Mouse (Mus musculus): ENCODE measurements around the gene Nle1. TPM values are rescaled to one million over a fixed set of nuclear protein-coding genes. Genes with fewer than 3 reads are reported as not detected.

Nle1 gene
- 17.3 TPM for polyA plus RNA-seq (2015; fragmentation: Illumina TruSeq; extraction: RNeasy Lipid Tissue Mini Kit (QIAGEN cat#74804); ENCODE audit: insufficient read depth, low read depth, low replicate concordance)

DNA sequence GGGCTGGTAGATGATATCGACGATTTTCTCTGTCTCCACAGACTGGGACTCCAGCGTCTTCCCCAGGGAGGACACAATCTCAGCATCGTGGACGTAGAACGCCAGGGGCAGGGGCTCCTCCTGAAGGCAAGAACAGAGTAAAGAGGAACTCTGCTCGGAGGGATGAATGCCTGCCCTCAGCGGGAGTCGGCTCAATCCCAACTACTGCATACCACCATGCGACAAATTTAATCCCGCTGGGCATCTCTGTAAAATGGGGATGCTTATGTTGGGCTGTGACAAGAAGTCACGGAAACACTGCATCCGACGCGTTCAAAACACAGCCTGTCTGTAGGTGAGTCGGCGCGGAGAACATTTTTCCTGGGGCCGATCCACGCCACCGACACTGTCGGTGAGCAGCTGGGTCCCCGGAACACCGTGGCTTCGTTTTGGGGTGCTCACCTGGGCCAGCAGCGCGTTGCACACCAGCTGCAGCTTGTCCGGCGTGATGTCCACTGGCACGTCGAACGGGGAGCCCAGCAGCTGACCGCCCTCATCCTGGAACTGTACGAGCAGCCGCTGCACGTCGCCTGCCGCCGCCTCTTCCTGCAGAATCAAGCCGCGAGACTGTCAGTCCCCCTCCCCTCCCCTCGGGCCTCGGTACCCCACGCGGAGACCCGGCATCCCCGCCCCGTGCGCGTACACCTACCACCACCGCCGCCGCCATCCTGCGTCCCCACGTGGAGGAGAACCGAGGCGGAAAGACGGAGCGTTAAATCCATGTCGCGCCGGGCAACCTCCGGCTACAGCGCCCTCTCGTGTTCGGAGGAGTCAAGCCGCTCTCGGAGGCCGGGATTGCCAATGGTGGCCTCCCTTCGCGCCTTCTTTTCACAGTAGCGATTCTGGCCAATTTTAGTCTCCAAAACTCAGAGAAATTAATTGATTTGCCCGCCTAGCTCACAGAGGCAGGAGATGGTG is at the start of gene Nle1:
Nle1 (minus strand) TSS at position 761 of the 957 bp plus-strand sequence.

DNA sequence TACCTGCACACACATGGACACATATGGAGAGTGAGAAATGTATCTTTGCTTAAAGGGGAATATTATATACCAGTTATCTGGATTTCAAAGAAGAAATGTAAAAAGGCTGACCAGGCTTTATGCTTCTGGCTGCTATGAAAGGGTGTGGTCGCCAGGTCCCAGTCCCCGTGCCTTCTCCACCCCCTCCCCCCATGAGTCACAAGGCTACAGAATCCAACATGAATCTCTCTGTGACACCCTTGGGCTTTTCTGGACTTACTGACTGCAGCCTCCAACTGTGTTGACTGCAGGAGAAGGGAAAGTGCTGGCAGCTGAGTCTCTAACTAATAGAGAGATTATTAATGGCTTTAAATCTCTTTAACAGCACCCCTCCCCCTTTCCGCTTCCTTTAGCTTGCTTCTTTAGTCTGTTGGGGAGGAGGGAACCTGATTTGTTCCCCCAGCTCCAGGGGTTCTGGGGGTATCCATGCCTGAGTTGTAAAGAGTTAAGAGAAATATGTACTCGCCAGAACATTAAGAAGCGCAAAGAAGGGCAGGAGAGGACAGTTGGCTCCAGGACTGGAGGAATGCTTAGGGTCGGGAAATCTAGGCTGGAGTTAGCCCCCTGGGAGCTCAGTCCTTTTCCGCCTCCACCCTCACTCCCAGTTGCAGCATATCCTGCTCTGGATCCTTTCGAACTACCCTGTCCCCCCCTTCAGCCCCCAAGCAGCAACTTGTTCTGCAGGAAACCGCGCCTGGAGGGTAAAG is 42.7 kb upstream of the Nle1 start, which contains the start of gene Slfn5:
Slfn5 (plus strand) TSS at position 614 of the 746 bp plus-strand sequence.

DNA sequence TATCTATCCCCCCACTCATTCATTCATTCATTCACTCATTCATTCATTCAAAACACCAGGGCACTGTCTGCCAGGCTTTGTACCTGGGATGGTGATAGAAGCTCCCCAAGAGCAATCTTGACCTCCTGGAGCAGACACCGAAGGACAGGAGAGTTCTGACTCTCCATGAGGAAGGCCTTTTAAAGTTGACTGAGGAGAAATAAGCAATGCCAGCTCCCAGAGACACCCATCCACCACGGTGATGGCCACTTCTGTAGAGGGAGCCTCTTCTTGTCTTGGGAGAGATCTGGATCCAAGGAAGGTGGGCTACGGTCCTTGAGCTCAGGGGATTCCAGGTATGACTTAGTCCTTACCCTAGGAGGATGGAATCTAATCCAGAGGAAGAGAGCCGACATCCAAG is 2.0 kb upstream of the Nle1 start, which contains the start of gene Unc45b:
Unc45b (plus strand) TSS at position 301 of the 400 bp plus-strand sequence.

DNA sequence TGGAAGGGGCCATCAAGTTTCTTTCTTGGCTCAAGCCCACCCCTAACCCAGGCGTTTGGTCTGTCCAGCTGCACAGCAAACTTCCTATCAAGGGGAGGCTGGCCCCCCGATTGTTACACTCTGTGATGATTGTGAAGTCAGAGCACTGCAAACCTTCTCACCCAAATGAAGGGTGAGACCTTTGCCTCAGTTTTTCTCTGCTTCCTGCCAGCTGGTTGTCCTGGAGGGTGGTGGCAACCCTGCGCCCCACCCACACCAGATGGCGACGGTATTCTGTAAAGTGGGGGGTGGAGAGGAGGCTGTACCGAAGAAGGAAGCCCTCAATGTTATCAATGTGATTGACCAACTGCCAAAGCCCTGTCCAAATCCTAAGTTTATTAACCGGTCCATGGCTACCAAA is 16.3 kb downstream of the Nle1 start, which contains the start of gene Fndc8:
Fndc8 (plus strand) TSS at position 189 of the 400 bp plus-strand sequence.

DNA sequence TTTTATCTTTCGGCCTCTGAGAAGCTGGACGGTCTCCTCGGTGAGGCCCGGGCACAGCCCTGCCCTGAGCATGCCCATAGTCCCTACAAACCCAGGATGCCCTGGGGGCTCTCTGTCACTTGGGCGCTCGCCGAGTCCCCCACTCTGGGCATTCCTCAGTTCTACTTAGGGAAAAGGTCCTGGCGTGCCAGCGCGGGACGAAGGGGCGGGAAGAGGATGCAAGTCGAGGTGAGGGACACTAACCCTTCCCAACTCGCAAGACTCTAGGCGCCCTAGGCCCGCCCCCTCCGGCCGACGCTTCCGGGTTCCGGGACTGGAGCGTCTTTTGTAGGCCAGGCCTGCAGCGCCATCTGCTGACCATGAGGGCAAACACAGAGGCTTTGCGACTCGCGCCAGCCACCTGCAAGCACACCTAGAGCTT is 17.9 kb downstream of the Nle1 start, which contains the start of gene Rad51d:
Rad51d (minus strand) TSS at position 273 of the 421 bp plus-strand sequence.

DNA sequence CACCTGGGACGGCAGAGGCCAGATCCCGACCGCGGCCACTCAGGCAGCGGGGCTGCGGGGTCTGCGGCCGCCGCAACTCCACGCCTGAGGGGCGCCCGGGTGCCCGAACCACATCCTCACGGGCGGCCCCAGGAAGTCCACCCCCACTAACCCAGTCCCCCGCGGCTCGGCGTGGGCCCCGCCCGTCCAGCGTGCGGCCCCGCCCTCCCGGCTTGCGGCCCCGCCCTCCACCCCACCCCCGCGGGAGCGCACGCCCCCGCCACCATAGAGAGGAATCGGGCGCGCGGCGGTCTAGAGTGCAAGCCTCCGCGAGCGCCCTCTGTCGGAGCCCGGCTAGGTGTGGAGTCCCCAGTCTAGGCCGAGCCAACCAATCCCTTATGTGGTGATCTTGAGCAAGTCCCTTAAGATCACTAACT is 37.2 kb downstream of the Nle1 start, which contains the start of gene Rffl:
Rffl (minus strand) TSS at position 180 of the 416 bp plus-strand sequence.

Other genes with a start within 250 kb of the Nle1 start
- gene Cct6b, start 144.1 kb downstream of the Nle1 start, polyA plus RNA-seq (2015; fragmentation: Illumina TruSeq; extraction: RNeasy Lipid Tissue Mini Kit (QIAGEN cat#74804); ENCODE audit: insufficient read depth, low read depth, low replicate concordance) = not detected
- gene Zfp830, start 144.1 kb downstream of the Nle1 start, polyA plus RNA-seq (2015; fragmentation: Illumina TruSeq; extraction: RNeasy Lipid Tissue Mini Kit (QIAGEN cat#74804); ENCODE audit: insufficient read depth, low read depth, low replicate concordance) = 4.4 TPM
- 6.9 TPM for gene Lig3, start 127.3 kb downstream of the Nle1 start, polyA plus RNA-seq (2015; fragmentation: Illumina TruSeq; extraction: RNeasy Lipid Tissue Mini Kit (QIAGEN cat#74804); ENCODE audit: insufficient read depth, low read depth, low replicate concordance)
- 3.0 TPM for gene Rffl, start 37.2 kb downstream of the Nle1 start, polyA plus RNA-seq (2015; fragmentation: Illumina TruSeq; extraction: RNeasy Lipid Tissue Mini Kit (QIAGEN cat#74804); ENCODE audit: insufficient read depth, low read depth, low replicate concordance)
- gene Rad51d, start 17.8 kb downstream of the Nle1 start, polyA plus RNA-seq (2015; fragmentation: Illumina TruSeq; extraction: RNeasy Lipid Tissue Mini Kit (QIAGEN cat#74804); ENCODE audit: insufficient read depth, low read depth, low replicate concordance) = 3.5 TPM
- not detected for gene Fndc8, start 16.3 kb downstream of the Nle1 start, polyA plus RNA-seq (2015; fragmentation: Illumina TruSeq; extraction: RNeasy Lipid Tissue Mini Kit (QIAGEN cat#74804); ENCODE audit: insufficient read depth, low read depth, low replicate concordance)
- 11.1 TPM for gene Unc45b, start 2.1 kb upstream of the Nle1 start, polyA plus RNA-seq (2015; fragmentation: Illumina TruSeq; extraction: RNeasy Lipid Tissue Mini Kit (QIAGEN cat#74804); ENCODE audit: insufficient read depth, low read depth, low replicate concordance)
- 18.1 TPM for gene Slfn5, start 42.9 kb upstream of the Nle1 start, polyA plus RNA-seq (2015; fragmentation: Illumina TruSeq; extraction: RNeasy Lipid Tissue Mini Kit (QIAGEN cat#74804); ENCODE audit: insufficient read depth, low read depth, low replicate concordance)
- gene Slfn9, start 83.4 kb upstream of the Nle1 start, polyA plus RNA-seq (2015; fragmentation: Illumina TruSeq; extraction: RNeasy Lipid Tissue Mini Kit (QIAGEN cat#74804); ENCODE audit: insufficient read depth, low read depth, low replicate concordance) = 0.41 TPM
- 0.81 TPM for gene Slfn8, start 112.4 kb upstream of the Nle1 start, polyA plus RNA-seq (2015; fragmentation: Illumina TruSeq; extraction: RNeasy Lipid Tissue Mini Kit (QIAGEN cat#74804); ENCODE audit: insufficient read depth, low read depth, low replicate concordance)
- gene Slfn2, start 156.7 kb upstream of the Nle1 start, polyA plus RNA-seq (2015; fragmentation: Illumina TruSeq; extraction: RNeasy Lipid Tissue Mini Kit (QIAGEN cat#74804); ENCODE audit: insufficient read depth, low read depth, low replicate concordance) = 6.3 TPM
- gene Slfn1, start 208.4 kb upstream of the Nle1 start, polyA plus RNA-seq (2015; fragmentation: Illumina TruSeq; extraction: RNeasy Lipid Tissue Mini Kit (QIAGEN cat#74804); ENCODE audit: insufficient read depth, low read depth, low replicate concordance) = not detected

Data from pancreas, adult 10 weeks (tissue).